Mouse (Mus musculus): ENCODE results near the gene Setd5. TPM values are rescaled to one million over a fixed set of nuclear protein-coding genes. Genes with fewer than 3 reads are reported as not detected.
A peak's percentile ranks its signal among the peaks of the same experiment; 100 is the strongest.

Setd5 gene
- total RNA-seq, 2 experiments from 2014 or later: 92.7 to 121 TPM

DNA sequence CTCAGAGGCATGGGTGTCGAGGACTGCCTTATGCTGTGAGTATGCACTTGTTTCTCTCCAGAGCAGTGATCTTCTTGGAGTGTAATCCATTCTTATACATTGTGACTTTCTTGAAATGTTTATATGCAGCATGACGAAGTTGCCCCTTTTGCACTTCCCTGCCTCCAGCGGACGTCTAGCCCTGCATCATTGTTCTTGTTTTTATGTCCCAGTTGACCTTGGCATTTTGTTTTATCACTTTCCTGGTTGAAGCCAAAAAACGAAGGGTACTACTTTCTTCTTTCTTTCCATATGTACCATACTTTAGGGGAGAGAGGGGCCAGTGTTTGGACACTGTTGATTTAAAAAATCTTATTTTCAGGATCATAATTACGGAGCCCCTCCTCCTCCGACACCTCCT lies 32.8 kb downstream of the Setd5 start:
- DNase-seq (ENCODE audit: extremely low spot score in 1 of 2, low spot score in 1 of 2): no peak

DNA sequence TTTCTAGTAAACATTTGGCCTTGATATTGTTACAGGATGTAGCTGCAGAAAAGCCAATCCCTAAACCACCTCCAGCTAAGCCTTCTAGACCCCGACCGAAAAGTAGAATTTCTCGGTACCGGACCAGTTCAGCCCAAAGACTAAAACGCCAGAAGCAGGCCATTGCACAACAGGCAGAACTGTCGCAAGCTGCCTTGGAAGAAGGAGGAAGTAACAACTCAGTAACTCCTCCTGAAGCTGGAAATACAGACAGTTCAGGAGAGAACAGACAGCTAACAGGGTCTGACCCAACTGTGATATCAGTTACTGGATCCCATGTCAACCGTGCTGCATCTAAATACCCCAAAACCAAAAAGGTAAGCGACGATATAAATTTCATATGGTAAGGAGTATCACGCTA lies 43.6 kb downstream of the Setd5 start:
- DNase-seq (ENCODE audit: extremely low spot score in 1 of 2, low spot score in 1 of 2): no peak

DNA sequence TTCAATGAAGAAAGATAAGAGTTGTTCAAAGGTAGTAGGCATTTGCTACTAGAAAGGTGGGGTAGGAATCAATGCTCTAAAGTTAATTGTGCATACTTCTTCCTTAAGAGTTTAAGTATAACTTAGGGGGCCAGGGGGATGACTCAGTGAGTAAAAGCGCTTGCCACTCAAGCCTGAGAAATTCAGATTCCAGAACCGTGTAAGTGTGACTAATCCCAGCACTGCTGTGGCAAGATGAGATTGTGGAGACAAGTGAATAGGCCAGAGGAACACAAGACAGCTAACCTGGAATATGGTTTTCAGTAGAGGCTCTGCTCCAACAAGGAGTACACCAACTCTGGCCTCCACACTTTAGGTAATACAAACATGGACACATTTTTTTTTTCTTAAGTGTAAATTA lies 56.2 kb downstream of the Setd5 start:
- no peak for DNase-seq (ENCODE audit: extremely low spot score in 1 of 2, low spot score in 1 of 2)

DNA sequence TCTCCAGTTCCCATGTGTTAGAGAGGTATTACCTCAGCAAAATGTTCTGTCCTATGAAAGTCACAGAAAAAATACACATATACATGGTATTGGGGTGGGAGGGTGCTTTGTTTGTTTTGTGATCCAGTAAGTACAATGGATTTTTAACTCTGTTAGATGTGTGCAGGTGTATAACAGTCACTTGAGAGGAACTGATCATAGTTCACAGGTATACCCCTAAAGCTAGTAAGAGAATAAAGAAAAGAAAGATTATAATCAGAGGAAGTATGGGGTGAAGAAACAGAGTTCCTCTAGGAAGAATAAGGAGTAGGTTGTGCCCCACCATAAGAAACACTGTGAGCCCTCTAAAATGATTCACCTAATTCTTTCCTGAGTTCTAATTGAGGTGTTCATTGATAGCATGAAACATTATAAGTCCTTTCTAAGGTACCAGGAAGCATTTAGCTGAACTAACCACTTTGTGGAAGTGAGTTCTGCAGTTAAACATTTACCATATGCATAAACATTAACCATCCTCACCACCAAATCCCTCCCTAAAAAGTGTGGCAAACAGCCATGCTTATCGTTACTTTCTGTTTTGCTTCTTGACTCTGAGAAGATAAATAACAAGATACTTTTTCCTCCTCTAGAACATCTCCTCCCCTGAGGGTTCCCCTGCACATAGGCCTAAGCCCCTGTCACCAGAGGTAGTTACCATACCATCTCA lies 64.4 kb downstream of the Setd5 start:
- DNase-seq (ENCODE audit: extremely low spot score in 1 of 2, low spot score in 1 of 2): no peak

DNA sequence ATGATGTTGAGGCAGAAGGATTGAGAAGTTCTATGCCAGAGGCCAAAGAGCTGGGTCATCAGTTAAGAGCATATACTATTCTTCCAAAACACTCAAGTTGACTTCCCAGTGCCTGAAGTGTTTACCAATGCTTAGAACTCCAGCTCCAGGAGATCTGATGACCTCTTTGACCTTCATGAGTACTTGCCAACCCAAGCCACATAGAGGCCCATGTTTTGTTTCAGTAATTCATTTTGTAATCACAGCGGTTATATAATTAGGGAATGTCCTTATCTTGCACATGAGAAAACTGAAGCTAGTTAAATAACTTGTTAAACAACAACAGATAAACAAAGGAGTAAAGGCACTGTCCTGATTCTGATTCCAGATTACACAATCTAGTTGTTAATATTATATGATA lies 67.6 kb downstream of the Setd5 start:
- DNase-seq (ENCODE audit: extremely low spot score in 1 of 2, low spot score in 1 of 2): no peak

DNA sequence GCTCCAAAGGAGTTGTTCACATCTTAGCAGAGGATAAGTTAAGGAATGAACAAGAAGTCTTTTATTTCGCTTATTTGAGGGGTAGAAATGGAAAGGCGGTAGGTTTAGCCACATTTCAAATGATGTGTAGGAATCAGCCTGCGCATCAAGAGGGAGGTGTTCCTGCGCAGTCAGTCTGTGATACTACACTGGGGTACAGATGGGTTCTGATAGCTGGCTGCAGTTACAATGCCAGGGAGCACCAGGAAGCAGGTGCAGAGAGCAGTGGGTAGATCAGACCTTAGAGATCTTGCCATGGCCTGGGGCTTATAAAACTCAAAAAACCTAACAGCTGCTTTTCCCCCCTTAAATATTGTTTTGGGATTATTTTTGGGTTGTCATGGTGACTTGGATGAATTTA lies 68.1 kb downstream of the Setd5 start:
- DNase-seq (ENCODE audit: extremely low spot score in 1 of 2, low spot score in 1 of 2): no peak

DNA sequence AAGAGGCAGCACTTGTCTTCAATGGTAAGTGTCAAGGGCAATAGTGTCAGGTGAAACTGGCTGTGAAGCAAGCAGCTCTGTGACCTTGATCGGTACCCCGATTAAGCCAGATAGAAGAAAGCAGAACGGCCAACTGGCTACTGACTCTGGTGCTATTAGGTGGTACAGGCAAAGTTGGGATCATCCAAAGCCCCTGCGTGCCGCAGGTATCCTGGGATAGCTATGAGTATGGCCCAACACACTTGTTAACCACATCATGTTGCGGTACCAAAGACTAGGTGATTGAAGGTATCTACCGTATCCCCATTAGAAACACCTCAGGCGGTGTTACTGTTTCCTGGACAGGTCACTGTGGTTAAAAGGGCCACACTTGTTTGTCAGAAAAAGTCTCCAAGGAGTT lies 76.9 kb downstream of the Setd5 start:
- no peak for DNase-seq (ENCODE audit: extremely low spot score in 1 of 2, low spot score in 1 of 2)

DNA sequence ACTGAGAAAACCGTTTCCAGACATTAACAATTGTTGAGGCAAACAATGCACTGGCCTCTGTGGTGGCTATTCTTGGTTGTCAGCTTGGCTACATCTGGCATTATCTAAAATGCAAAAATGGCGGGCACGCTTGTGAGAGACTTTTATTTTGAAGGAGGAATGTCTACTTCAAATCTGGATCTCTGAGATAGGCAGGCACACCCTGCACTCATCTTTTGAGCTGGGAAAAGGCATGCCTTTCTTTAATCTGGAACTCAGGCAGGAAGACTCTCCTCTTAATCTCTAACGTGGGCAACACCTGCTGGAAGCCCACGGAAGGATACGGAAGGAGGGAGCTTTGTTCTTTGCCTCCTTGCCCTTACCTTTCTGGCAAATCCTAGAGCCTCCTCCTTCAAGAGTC lies 77.7 kb downstream of the Setd5 start:
- DNase-seq (ENCODE audit: extremely low spot score in 1 of 2, low spot score in 1 of 2): no peak

DNA sequence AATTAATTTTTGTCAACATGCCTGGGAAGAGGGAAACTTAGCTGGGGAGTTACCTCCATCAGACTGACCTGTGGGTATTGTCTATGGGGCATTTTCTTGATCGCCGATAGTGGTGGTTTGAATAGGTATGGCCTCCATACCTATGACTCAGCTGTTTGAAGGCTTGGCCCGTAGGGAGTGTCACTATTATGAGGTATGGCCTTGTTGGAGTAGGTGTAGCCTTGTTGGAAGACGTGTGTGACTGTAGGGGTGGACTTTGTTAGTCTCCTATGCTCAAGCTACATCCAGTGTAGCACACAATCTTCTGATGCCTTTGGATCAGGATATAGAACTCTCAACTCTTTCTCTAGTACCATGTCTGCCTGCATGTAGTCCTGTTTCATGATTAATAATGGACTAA lies 78.9 kb downstream of the Setd5 start:
- DNase-seq (ENCODE audit: extremely low spot score in 1 of 2, low spot score in 1 of 2): no peak

DNA sequence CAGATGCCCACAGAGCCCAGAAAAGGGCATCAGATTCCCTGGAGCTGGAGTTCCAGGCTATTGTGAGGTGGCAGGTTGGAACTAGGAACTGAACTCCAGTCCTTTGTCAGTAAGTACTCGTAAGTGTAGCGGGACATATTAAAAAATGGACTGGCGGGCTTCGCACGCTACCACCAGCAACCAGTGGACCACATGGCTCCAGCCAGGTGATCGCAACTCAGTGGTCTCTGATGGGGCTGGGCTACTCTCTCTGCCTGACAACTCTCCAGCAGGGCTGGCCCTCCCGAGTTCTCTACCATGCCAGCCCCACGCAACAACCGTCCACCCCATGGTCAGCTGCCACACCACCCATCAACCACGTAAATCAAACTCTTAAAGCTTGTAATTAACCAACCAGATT lies 82.9 kb downstream of the Setd5 start:
- no peak for DNase-seq (ENCODE audit: extremely low spot score in 1 of 2, low spot score in 1 of 2)

DNA sequence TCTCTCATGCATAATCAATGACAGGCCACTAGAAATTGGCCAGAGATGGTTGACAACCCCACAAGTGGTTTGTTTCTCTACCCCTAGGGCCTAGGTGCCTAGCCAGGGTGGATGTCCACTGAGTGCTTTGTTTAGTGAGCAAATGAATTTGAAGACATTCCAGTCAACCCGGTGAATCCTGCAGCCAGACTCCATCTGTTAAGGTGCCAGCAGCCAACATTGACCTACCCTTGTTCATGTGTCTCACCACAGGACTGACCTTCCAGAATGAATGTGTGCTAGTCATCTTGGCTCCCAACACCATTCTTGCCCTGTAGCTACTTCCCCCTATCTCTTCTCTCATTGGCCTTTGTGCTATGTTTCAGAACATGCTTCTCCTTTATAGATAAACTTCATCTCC lies 84.8 kb downstream of the Setd5 start:
- no peak for DNase-seq (ENCODE audit: extremely low spot score in 1 of 2, low spot score in 1 of 2)

DNA sequence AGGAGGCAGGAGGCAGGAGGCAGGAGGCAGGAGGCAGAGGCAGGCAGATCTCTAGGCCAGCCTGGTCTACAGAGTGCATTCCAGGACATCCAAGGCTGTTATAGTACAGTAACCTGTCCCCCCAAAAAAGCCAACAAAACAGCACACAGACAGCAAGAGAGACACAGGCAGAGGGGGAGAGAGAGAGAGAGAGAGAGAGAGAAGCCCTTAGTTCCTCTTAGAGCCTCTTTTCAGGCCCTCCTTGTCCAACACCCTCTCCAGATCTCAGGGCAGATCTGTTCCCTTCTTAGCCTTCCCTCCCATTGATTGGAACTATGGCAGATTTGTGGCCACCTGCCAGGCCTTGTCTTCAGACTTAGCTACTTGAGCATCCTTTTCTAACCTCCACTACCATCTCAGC lies 86.3 kb downstream of the Setd5 start:
- DNase-seq (ENCODE audit: extremely low spot score in 1 of 2, low spot score in 1 of 2): no peak

DNA sequence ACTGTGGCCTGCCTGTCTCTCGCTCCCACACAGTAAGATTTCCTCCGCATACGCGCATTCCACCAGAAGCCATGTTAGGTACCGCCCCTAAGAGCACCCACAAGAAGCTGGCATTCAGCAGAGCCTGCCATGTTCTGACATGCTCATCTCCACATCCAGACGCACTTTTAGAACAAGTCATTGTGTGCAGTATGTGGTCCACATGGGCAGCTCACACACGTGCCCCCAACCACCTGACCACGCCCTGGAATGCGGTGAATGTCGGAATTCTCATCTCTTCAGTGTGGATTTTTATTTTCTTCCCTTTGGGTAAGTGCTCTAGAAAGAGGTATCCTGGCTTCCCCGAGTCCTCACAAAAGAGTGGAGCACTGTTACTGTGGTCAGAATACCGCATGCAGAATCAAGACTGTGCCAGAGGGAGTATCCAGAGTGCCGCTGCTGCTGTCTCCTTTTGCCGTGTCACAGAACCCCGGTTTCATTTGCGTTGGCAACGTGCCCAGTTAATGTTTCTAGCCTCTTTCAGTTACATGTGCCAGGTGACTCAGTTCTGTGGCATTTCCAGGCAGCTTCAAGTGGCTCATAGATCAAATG lies 89.6 kb downstream of the Setd5 start:
- DNase-seq (ENCODE audit: extremely low spot score in 1 of 2, low spot score in 1 of 2): peak; percentile 31 to 47

DNA sequence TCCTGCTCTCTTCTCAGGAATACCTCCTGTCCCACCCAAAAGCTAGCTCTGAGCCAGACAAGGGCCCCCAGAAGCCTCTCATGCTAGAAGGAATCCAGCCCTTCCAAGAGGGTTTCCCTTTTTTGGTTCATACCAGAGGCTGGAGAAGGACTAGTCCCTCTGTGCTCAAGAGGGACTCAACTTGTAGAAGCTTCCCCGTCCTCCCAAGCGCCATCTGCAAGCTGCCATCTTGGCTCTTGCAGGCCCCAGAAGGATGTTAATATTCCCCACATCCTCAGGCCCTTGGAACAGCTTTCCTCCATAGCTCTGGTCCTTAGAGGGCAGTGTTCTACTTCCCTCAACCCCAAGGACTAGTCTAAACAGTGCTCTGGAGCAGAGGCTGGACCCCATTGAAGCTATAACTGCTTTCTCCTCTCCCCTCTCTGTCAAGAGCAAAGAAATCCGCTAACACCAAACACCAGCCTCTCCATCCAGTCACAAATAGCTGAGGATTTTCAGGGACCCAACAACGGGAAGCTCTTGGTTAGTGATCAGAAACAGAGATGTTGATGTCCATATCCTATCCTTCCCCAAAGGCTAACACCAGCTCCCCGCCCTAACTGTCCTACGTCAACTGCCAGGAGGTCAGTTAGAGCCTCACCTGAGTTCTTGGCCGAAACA lies 91.3 kb downstream of the Setd5 start:
- DNase-seq (ENCODE audit: extremely low spot score in 1 of 2, low spot score in 1 of 2): no peak

DNA sequence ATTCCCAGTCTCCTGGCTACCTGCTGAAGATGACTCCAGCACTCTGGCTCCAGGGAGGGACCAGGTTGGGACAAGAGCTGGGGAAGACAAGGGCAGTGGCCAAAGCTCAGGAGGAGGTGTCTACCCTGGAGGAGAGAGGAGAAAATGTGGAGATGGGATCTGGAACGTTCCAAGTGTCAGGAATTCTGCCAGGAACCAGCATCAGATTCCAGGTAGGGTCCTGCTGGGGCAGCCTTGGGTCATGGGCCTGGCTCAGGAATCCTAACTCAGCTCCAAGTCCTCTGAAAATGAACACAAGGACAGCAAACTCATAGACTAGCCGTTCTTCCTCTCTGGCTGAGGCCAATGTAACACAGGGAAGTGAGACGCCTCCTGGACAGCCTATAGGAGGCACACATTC lies 92.7 kb downstream of the Setd5 start:
- no peak for DNase-seq (ENCODE audit: extremely low spot score in 1 of 2, low spot score in 1 of 2)

DNA sequence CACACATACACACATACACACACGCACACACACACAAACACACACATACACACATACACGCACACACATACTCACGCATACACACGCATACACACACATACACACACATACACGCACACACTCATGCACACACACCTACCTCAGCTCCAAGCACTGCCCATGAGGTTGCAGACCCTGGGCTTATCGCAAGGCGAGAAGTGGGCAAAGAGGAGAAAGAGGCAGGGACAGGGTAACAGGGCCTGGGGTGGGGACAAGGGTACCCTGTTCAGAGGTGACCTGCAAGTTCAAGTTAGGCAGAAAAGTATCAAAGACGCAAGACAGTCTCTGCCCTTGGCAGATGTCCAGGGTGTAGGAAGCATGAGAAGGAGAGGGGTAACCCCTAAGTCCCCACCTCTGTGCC lies 93.5 kb downstream of the Setd5 start:
- no peak for DNase-seq (ENCODE audit: extremely low spot score in 1 of 2, low spot score in 1 of 2)

DNA sequence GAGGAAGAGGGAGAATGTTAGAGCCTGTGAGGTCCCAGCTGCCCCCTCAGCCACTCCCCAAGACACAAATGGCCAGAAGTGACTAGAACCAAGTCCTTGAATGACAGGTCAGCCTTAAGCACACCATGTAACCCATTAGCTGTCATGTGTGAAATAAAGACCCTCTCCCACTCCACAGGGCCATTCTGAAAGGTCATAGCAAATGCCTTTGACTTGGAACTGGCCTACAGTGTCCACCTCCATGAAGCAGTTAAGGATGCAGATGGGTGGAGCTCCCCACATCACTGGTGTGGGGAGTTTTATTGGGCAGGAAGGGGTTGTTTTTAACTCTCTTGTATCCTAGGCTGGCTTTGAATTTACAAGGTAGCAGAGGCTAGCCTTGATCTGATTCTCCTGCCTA lies 94.8 kb downstream of the Setd5 start:
- DNase-seq (ENCODE audit: extremely low spot score in 1 of 2, low spot score in 1 of 2): no peak

DNA sequence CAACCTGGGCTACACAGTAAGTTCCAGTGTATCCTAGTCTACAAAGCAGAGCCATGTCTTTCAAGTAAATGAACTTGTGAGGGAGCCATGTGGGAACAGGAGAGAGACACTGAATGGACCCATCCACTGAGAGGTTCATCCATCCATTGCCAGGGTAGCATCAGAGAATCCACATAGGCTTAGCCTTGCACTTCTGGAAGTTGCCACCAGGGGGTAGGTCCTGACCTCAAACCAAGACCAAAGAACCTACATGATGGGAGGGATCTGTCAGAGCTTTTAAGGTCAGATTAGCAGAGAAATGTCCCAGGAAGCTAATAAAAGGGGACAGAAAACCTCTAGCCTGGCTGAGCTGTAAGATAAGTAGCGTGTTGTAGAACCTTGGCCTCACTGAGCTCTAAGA lies 95.4 kb downstream of the Setd5 start:
- DNase-seq (ENCODE audit: extremely low spot score in 1 of 2, low spot score in 1 of 2): peak in 1 of 2 experiments; percentile 69

DNA sequence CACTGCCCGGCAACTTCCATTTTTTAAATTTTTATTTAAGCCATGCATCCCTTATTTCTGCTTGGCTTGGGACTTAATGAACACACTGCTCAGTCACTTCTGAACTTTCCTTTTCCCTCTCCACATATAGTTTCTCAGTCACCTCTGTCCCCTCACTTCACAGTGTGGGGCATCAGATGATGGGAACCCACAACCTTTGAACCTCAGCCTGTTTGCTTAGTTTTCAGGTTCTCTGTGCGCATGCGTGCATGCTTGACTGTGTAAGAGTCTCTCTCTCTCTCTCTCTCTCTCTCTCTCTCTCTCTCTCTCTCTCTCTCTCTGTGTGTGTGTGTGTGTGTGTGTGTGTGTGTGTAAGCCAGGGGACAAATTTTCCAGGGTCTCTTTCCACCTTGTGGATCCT lies 98.3 kb downstream of the Setd5 start:
- DNase-seq (ENCODE audit: extremely low spot score in 1 of 2, low spot score in 1 of 2): no peak

DNA sequence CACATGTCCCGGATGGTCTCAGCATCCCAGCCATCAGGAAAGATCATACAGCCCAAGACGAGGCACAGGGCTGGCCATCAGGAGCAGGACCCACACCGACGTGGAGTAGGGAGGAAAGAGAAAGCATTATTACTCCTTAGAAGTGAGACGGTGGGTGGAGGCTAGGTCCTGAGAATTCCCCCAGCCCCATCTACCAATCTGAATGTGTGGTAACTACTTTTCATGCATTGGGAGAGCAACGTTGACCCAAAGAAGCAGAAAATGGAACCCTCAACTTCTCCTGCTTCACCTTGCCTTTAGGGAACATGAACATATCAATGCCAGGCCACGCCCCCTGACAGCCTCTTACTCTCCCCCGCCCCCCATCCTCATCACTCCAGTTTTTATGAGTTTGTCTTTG lies 99.4 kb downstream of the Setd5 start:
- no peak for DNase-seq (ENCODE audit: extremely low spot score in 1 of 2, low spot score in 1 of 2)

DNA sequence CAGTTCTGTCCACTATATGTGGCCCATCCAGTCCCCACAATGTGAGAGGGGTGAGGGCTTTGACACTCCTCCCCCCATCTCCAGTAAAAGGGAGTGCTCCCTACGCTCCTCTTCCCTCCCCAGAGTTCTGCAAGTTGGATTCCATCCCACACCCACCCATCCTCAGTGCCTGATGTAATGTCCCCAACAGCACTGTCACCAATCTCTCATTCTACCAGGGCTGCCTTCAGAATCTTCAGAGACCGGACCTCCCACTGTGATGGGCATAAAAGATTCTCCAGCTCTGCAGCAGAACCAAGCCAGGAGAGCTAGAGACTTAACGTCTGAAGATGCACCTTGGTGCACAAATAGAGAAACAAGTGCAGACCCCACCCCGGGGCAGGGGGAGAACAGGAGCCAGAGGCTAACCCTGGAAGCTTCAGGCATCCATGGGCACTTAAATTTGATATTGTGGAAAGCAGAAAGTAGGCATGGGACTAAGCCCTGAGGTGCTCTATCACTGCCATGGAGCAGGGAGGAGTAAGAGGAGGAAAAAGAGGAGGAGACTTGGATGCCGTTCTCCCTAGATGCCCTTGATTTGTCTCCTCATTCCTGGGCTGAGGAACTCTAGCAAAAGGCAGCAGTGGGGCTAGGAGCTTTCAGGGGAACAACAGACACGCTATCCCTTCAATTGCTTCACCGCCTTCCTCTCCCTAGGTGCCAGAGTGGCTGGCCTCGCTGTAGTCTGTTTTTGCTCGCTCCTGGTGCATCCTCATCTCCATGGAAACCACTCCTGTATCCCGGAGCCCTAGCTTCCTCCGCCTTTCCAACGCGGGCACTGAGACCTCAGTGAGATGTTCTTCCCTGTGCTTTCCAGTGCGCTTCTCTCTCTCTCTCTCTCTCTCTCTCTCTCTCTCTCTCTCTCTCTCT lies 101.4 kb downstream of the Setd5 start:
- peak in 1 of 2 experiments; percentile 39 for DNase-seq (ENCODE audit: extremely low spot score in 1 of 2, low spot score in 1 of 2)
